Mouse (Mus musculus) heart, embryonic 11.5 days (tissue): ENCODE measurements around the gene Tlk2. TPM values are rescaled to one million over a fixed set of nuclear protein-coding genes. Genes with fewer than 3 reads are reported as not detected.

Experiments
- ATAC-seq: fragments of 200-750 bp; cut with Nextera tagmentation; replicated peaks from 2 replicates; pipeline ENCODE4 v1.8.0; 2017; ENCODE audit warnings: moderate library complexity; ENCODE audit not compliant: insufficient number of reproducible peaks, low FRiP score, low TSS enrichment
- H3K27ac ChIP-seq: fragments of 300-500 bp; sonication (generic); 2 replicates; pipeline ENCODE4 v1.5.1; 2014; ENCODE audit warnings: mild to moderate bottlenecking, low read depth, low read length
- H3K27me3 ChIP-seq: fragments of 300-500 bp; sonication (generic); 2 replicates; pipeline ENCODE4 v1.6.1; 2014; ENCODE audit warnings: mild to moderate bottlenecking, low read length, mixed read lengths; ENCODE audit not compliant: control insufficient read depth, insufficient read depth
- H3K36me3 ChIP-seq: fragments of 300-500 bp; sonication (generic); 2 replicates; pipeline ENCODE4 v1.6.1; 2014; ENCODE audit warnings: mild to moderate bottlenecking, low read length, moderate library complexity, mixed read lengths; ENCODE audit not compliant: control insufficient read depth, insufficient read depth
- H3K4me1 ChIP-seq: fragments of 300-500 bp; sonication (generic); 2 replicates; pipeline ENCODE4 v1.6.1; 2014; ENCODE audit warnings: low read length; ENCODE audit not compliant: control insufficient read depth, insufficient read depth
- H3K4me2 ChIP-seq: fragments of 300-500 bp; sonication (generic); 2 replicates; pipeline ENCODE4 v1.6.1; 2014; ENCODE audit warnings: mild to moderate bottlenecking, moderate library complexity
- H3K4me3 ChIP-seq: fragments of 300-500 bp; sonication (generic); 2 replicates; pipeline ENCODE4 v1.5.1; 2014; ENCODE audit warnings: low read depth, low read length
- H3K9ac ChIP-seq: fragments of 300-500 bp; sonication (generic); 2 replicates; pipeline ENCODE4 v1.6.1; 2014; ENCODE audit warnings: mild to moderate bottlenecking, low read depth, low read length, moderate library complexity
- H3K9me3 ChIP-seq: fragments of 300-500 bp; sonication (generic); replicated peaks from 2 replicates; pipeline ENCODE4 v1.6.1; 2016; ENCODE audit warnings: low read length; ENCODE audit not compliant: control insufficient read depth
- WGBS: fragments of 180-500 bp; shearing (Covaris S2); extraction: QIAGEN DNeasy Blood & Tissue Kit; methylation state at CpG from one replicate; pipeline ENCODE4 v1.1.7; 2014; ENCODE audit not compliant: insufficient replicate concordance; 5-methylcytosine and 5-hydroxymethylcytosine counted together
- polyA plus RNA-seq: library from polyadenylated mRNA; unstranded; fragments of >200 nt; fragmentation: Nextera tagmentation; extraction: Ambion mirVana; gene quantifications from 2 replicates; pipeline ENCODE4 v1.2.1, GENCODE M21; 2014

The Tlk2 gene
- polyA plus RNA-seq, 1 experiment from 2014 or later = 19.3 TPM

GRCm38 (mm10) chr11:105261116-105261515, 82.5 kb downstream of the Tlk2 start:
- ATAC-seq = no peak
- Histone ChIP-seq H3K9ac (no peak overlapping the region), H3K4me3 (no peak overlapping the region), H3K36me3 (peaks cover 21% of the 10 kb centered on the region), H3K4me1 (no peaks in the 10 kb centered on the region), H3K9me3 (no peaks in the 10 kb centered on the region), H3K27ac (no peak overlapping the region), H3K27me3 (no peaks in the 10 kb centered on the region), H3K4me2 (no peak overlapping the region)
- 84% methylated on average over 5 of the region's 5 CpGs for WGBS

DNA sequence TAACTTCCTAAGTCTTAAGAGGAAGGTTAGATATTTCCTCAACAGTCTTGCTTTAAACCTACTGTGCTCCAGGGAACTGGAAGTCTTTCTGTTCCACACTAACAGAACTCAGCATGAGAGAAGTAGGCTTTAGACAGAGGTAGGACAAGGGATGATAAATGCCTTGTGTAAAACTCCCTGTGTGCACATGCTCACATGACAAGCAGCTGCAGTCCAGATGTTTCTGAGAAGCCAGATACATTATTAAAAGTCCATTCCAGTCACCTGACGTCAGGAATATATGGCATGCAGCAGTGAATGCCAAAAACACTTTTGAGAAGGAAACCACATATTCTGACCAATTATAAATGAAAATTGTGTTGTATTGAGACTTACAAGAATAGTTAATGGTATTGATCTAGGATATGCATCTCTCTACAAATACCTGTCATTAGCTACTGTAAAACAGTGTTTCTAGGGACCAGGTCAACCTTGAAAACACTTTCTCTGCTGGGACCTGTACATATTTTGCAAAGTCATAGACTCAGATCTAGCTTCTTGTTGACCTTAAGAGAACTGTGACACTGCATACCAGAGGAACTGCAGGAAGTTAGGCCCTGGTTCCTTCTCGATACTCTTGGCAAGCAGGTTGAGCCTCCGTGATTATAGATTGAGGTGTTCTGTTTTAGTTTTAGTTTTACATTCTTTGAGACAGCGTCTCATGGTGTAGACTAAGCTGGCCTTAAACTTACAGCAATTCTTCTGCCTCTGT, 83.2 kb downstream of the Tlk2 start:
- no peaks in the 10 kb centered on the region for H3K4me1 ChIP-seq

GRCm38 (mm10) chr11:105264506-105264905, 85.9 kb downstream of the Tlk2 start:
- Histone ChIP-seq H3K4me3 (no peak overlapping the region), H3K4me1 (no peaks in the 10 kb centered on the region), H3K9ac (no peak overlapping the region), H3K4me2 (no peak overlapping the region), H3K27ac (no peak overlapping the region), H3K9me3 (no peaks in the 10 kb centered on the region), H3K27me3 (no peaks in the 10 kb centered on the region), H3K36me3 (peaks cover 18% of the 10 kb centered on the region)
- no peak for ATAC-seq

More for the DNA sequence above, 83.2 kb downstream of the Tlk2 start:
- H3K27me3 ChIP-seq = no peaks in the 10 kb centered on the region
- peaks cover 19% of the 10 kb centered on the region for H3K36me3 ChIP-seq
- H3K4me3 ChIP-seq = no peak overlapping the region
- no peak overlapping the region for H3K27ac ChIP-seq
- H3K4me2 ChIP-seq = no peak overlapping the region
- ATAC-seq = no peak
- no peak overlapping the region for H3K9ac ChIP-seq
- WGBS = 83% methylated on average over 4 of the region's 4 CpGs
- H3K9me3 ChIP-seq = no peaks in the 10 kb centered on the region

DNA sequence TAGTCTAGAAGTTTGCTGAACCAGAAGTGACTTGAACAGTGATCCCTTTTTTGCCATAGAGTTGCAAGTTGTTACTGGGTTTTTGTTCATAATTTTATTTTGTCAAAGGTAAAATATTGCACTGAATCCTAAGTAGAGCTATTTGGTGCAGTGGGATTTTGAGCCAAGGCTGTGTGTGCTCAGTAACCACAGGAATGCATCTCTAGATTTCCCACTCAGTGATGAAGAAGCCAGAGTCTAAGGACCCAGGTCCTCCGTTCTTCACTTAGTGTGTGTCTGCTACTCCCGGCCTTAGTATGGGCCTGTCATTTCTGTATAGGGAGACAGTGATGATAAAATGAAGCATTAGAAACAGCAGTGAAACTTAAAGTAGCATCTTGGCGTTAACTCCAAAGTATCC, 86.4 kb downstream of the Tlk2 start:
- 88% methylated on average over 3 of the region's 3 CpGs for WGBS
- H3K36me3 ChIP-seq = peaks cover 18% of the 10 kb centered on the region

DNA sequence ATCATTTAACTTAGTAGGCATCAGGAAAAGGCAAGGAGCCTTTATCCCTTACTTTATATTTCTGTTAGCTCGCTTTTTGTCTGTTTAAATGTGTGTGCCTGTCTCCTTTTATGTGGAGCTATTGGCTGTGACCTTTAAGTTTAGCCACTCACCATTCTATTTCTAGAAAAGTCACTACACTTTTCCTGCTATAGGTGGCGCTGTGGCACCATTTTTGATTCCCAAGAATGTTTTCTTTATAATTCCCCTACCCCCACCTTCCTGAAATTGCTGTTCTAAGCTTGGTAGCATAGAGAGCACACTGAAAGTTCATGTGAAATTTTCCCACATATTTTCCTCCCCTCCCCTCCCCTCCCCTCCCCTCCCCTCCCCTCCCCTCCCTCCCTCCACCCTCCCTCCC, 91.5 kb downstream of the Tlk2 start:
- no peak for ATAC-seq
- Histone ChIP-seq H3K4me3 (no peak overlapping the region), H3K4me1 (no peaks in the 10 kb centered on the region; the same call in 1 of the 2 replicates), H3K9me3 (no peaks in the 10 kb centered on the region), H3K27ac (no peak overlapping the region), H3K27me3 (no peaks in the 10 kb centered on the region), H3K4me2 (no peak overlapping the region), H3K36me3 (peaks cover 9% of the 10 kb centered on the region), H3K9ac (no peak overlapping the region)
- 26% methylated on average over 2 of the region's 2 CpGs for WGBS

More for the DNA sequence above, 86.4 kb downstream of the Tlk2 start:
- H3K9me3 ChIP-seq = no peaks in the 10 kb centered on the region
- no peaks in the 10 kb centered on the region; the same call in 1 of the 2 replicates for H3K4me1 ChIP-seq
- no peak overlapping the region for H3K9ac ChIP-seq
- no peak overlapping the region for H3K4me2 ChIP-seq
- H3K27ac ChIP-seq = no peak overlapping the region
- H3K27me3 ChIP-seq = no peaks in the 10 kb centered on the region
- no peak for ATAC-seq
- H3K4me3 ChIP-seq = no peak overlapping the region

GRCm38 (mm10) chr11:105280456-105280855, 101.8 kb downstream of the Tlk2 start:
- no peak overlapping the region for H3K9ac ChIP-seq
- WGBS = 83% methylated on average over 6 of the region's 6 CpGs
- no peaks in the 10 kb centered on the region for H3K27me3 ChIP-seq
- no peak overlapping the region for H3K4me3 ChIP-seq
- peaks cover 19% of the 10 kb centered on the region for H3K4me1 ChIP-seq
- no peaks in the 10 kb centered on the region for H3K9me3 ChIP-seq
- no peak overlapping the region for H3K4me2 ChIP-seq
- no peak for ATAC-seq
- H3K36me3 ChIP-seq = peaks cover 16% of the 10 kb centered on the region
- H3K27ac ChIP-seq = no peak overlapping the region

- H3K9ac ChIP-seq = no peak overlapping the region
- H3K4me1 ChIP-seq = peaks cover 28% of the 10 kb centered on the region
- WGBS = 83% methylated on average over 7 of the region's 7 CpGs
- no peaks in the 10 kb centered on the region for H3K9me3 ChIP-seq
- peaks cover 10% of the 10 kb centered on the region for H3K36me3 ChIP-seq
- no peaks in the 10 kb centered on the region for H3K27me3 ChIP-seq
- H3K4me3 ChIP-seq = no peak overlapping the region
- H3K27ac ChIP-seq = no peak overlapping the region
- no peak overlapping the region for H3K4me2 ChIP-seq
- no peak for ATAC-seq
These were observed 102.7 kb downstream of the Tlk2 start for GRCm38 (mm10) chr11:105281291-105281690.

GRCm38 (mm10) chr11:105281763-105282459, 103.3 kb downstream of the Tlk2 start:
- H3K4me1 ChIP-seq = peaks cover 29% of the 10 kb centered on the region
- WGBS = 77% methylated on average over 12 of the region's 12 CpGs
- H3K27me3 ChIP-seq = no peaks in the 10 kb centered on the region
- H3K27ac ChIP-seq = peak overlapping the region; percentile 63
- ATAC-seq = no peak
- no peak overlapping the region for H3K4me3 ChIP-seq
- H3K36me3 ChIP-seq = peaks cover 5% of the 10 kb centered on the region
- no peak overlapping the region for H3K4me2 ChIP-seq
- no peaks in the 10 kb centered on the region for H3K9me3 ChIP-seq
- H3K9ac ChIP-seq = no peak overlapping the region
